Mouse (Mus musculus): ENCODE results near the gene Gzme. TPM values are rescaled to one million over a fixed set of nuclear protein-coding genes. Genes with fewer than 3 reads are reported as not detected.

The Gzme gene
- total RNA-seq, 1 experiment from 2014 or later = not detected

Small RNA genes lying within 50 kb of the gene (microRNA-seq; reads per million reads assigned to microRNA genes)
- gene Mir6949 = 0 reads per million in 2 experiments

Other genes with a start within 250 kb of the Gzme start
- 0.11 and 0.34 TPM in 2 replicates for gene Cbln3, start 236.2 kb downstream of the Gzme start, total RNA-seq (2021)
- gene Khnyn, start 235.7 kb downstream of the Gzme start, total RNA-seq (2021) = 19.2 and 23.8 TPM in 2 replicates
- 83.3 and 100 TPM in 2 replicates for gene Sdr39u1, start 220.3 kb downstream of the Gzme start, total RNA-seq (2021)
- gene Cma1, start 175.9 kb downstream of the Gzme start, total RNA-seq (2021) = 4.3 and 5.9 TPM in 2 replicates
- 0.70 TPM in 1 of 2 replicates, not detected in the other for gene Cma2, start 169.6 kb downstream of the Gzme start, total RNA-seq (2021)
- gene Mcpt1, start 102.7 kb downstream of the Gzme start, total RNA-seq (2021) = not detected in 2 replicates
- not detected in 2 replicates for gene Mcpt9, start 90.1 kb downstream of the Gzme start, total RNA-seq (2021)
- not detected in 2 replicates for gene Mcpt2, start 78.6 kb downstream of the Gzme start, total RNA-seq (2021)
- 2.7 and 3.3 TPM in 2 replicates for gene Mcpt4, start 58.3 kb downstream of the Gzme start, total RNA-seq (2021)
- gene Mcpt8, start 35.4 kb downstream of the Gzme start, total RNA-seq (2021) = 0.70 TPM in 1 of 2 replicates, not detected in the other
- gene Ctsg, start 18.1 kb downstream of the Gzme start, total RNA-seq (2021) = 0.64 TPM in 1 of 2 replicates, not detected in the other
- not detected in 2 replicates for gene Gzmd, start 12.0 kb upstream of the Gzme start, total RNA-seq (2021)
- not detected in 2 replicates for gene Gzmg, start 39.0 kb upstream of the Gzme start, total RNA-seq (2021)
- gene Gzmn, start 54.0 kb upstream of the Gzme start, total RNA-seq (2021) = not detected in 2 replicates
- gene Gzmf, start 90.8 kb upstream of the Gzme start, total RNA-seq (2021) = not detected in 2 replicates
- not detected in 2 replicates for gene Gzmc, start 114.0 kb upstream of the Gzme start, total RNA-seq (2021)
- 0.22 TPM in 1 of 2 replicates, not detected in the other for gene Gzmb, start 141.6 kb upstream of the Gzme start, total RNA-seq (2021)
- 0.07 TPM in 1 of 2 replicates, not detected in the other for gene Atp12a, start 244.4 kb upstream of the Gzme start, total RNA-seq (2021)